Mouse (Mus musculus) forebrain, postnatal 0 days (tissue): ENCODE measurements around the gene Anks1. TPM values are rescaled to one million over a fixed set of nuclear protein-coding genes. Genes with fewer than 3 reads are reported as not detected.

Experiments used
- ATAC-seq: fragments of 200-750 bp; cut with Nextera tagmentation; 2 replicates; pipeline ENCODE4 v1.8.0; 2017; ENCODE audit warnings: mild to moderate bottlenecking, moderate library complexity
- DNase-seq: peaks from one replicate; pipeline ENCODE4 v3.0.0-alpha.2; 2015
- H3K27ac ChIP-seq: fragments of 300-500 bp; sonication (generic); 2 replicates; pipeline ENCODE4 v1.5.1; 2014; ENCODE audit warnings: low read depth, mild to moderate bottlenecking, antibody characterized with exemption, low read length, moderate library complexity, mixed read lengths
- H3K27me3 ChIP-seq: fragments of 300-500 bp; sonication (generic); 2 replicates; pipeline ENCODE4 v1.6.1; 2014; ENCODE audit warnings: mild to moderate bottlenecking, low read length, mixed read lengths; ENCODE audit not compliant: insufficient read depth
- H3K36me3 ChIP-seq: fragments of 300-500 bp; sonication (generic); 2 replicates; pipeline ENCODE4 v1.6.1; 2014; ENCODE audit warnings: mild to moderate bottlenecking, moderate library complexity; ENCODE audit not compliant: insufficient read depth
- H3K4me1 ChIP-seq: fragments of 300-500 bp; sonication (generic); 2 replicates; pipeline ENCODE4 v1.6.1; 2014; ENCODE audit warnings: antibody characterized with exemption; ENCODE audit not compliant: insufficient read depth
- H3K4me2 ChIP-seq: fragments of 300-500 bp; sonication (generic); 2 replicates; pipeline ENCODE4 v1.6.1; 2014; ENCODE audit warnings: low read depth, mild to moderate bottlenecking, moderate library complexity
- H3K4me3 ChIP-seq: fragments of 300-500 bp; sonication (generic); 2 replicates; pipeline ENCODE4 v1.5.1; 2014; ENCODE audit warnings: low read depth, low read length, mixed read lengths
- H3K9ac ChIP-seq: fragments of 300-500 bp; sonication (generic); 2 replicates; pipeline ENCODE4 v1.6.1; 2014; ENCODE audit warnings: mild to moderate bottlenecking
- H3K9me3 ChIP-seq: fragments of 300-500 bp; sonication (generic); 2 replicates; pipeline ENCODE4 v1.6.1; 2016; ENCODE audit warnings: low read length
- CTCF ChIP-seq: sonication (generic); IDR thresholded peaks from 2 replicates; pipeline ENCODE4 v1.5.1; 2016; ENCODE audit warnings: antibody characterized with exemption, control low read depth, low read depth
- WGBS: fragments of 180-500 bp; shearing (Covaris S2); extraction: QIAGEN DNeasy Blood & Tissue Kit; methylation state at CpG from one replicate; pipeline ENCODE4 v1.1.7; 2014; 5-methylcytosine and 5-hydroxymethylcytosine counted together
- polyA plus RNA-seq: library from polyadenylated mRNA; unstranded; fragments of >200 nt; fragmentation: Nextera tagmentation; extraction: Ambion mirVana; gene quantifications from 2 replicates; pipeline ENCODE4 v1.2.1, GENCODE M21; 2015
- total RNA-seq: library from RNA; depleted of rRNA; stranded (reverse); fragments of >200 nt; gene quantifications from 2 replicates; pipeline ENCODE4 v1.2.3, GENCODE M21; 2014

The Anks1 gene
- total and polyA plus RNA-seq, 2 experiments from 2014 or later, result 21.1 to 67.4 TPM

- WGBS, result 25% methylated on average over 5 of the region's 5 CpGs
- no peak for TF ChIP-seq CTCF
- ATAC-seq (no peak), DNase-seq (no peak)
- H3K4me2 ChIP-seq, result no peak overlapping the region
- no peaks in the 10 kb centered on the region for H3K9me3 ChIP-seq
- H3K27me3 ChIP-seq, result no peaks in the 10 kb centered on the region
- H3K9ac ChIP-seq, result no peak overlapping the region
- no peak overlapping the region for H3K4me3 ChIP-seq
- H3K36me3 ChIP-seq, result no peaks in the 10 kb centered on the region
- no peak overlapping the region for H3K27ac ChIP-seq
- H3K4me1 ChIP-seq, result no peaks in the 10 kb centered on the region
These were observed 178.3 kb downstream of the Anks1 start for GRCm38 (mm10) chr17:28087430-28087829.

- no peak overlapping the region for H3K4me3 ChIP-seq
- H3K4me1 ChIP-seq, result no peaks in the 10 kb centered on the region
- no peaks in the 10 kb centered on the region for H3K27me3 ChIP-seq
- H3K36me3 ChIP-seq, result no peaks in the 10 kb centered on the region
- ATAC-seq (no peak), DNase-seq (no peak)
- no peaks in the 10 kb centered on the region for H3K9me3 ChIP-seq
- no peak overlapping the region for H3K4me2 ChIP-seq
- 85% methylated on average over 6 of the region's 6 CpGs for WGBS
- H3K9ac ChIP-seq, result no peak overlapping the region
- no peak overlapping the region for H3K27ac ChIP-seq
- no peak for TF ChIP-seq CTCF
These were observed 179.6 kb downstream of the Anks1 start for GRCm38 (mm10) chr17:28088718-28089117.

GRCm38 (mm10) chr17:28092297-28092696 lies 183.2 kb downstream of the Anks1 start:
- ATAC-seq, result no peak
- H3K4me2 ChIP-seq, result no peak overlapping the region
- WGBS, result 88% methylated on average over 2 of the region's 2 CpGs

GRCm38 (mm10) chr17:28093837-28094236 lies 184.7 kb downstream of the Anks1 start:
- Histone ChIP-seq H3K4me3 (no peak overlapping the region), H3K27ac (no peak overlapping the region), H3K9ac (no peak overlapping the region), H3K36me3 (no peaks in the 10 kb centered on the region), H3K9me3 (no peaks in the 10 kb centered on the region), H3K4me1 (no peaks in the 10 kb centered on the region), H3K27me3 (no peaks in the 10 kb centered on the region), H3K4me2 (no peak overlapping the region)
- ATAC-seq (no peak), DNase-seq (no peak)
- peak; percentile 29; the same call in 1 of the 2 replicates for TF ChIP-seq CTCF
- WGBS, result 73% methylated on average over 3 of the region's 3 CpGs

More at GRCm38 (mm10) chr17:28092297-28092696, 183.2 kb downstream of the Anks1 start:
- Histone ChIP-seq H3K27ac (no peak overlapping the region), H3K9me3 (no peaks in the 10 kb centered on the region), H3K4me3 (no peak overlapping the region), H3K27me3 (no peaks in the 10 kb centered on the region), H3K9ac (no peak overlapping the region), H3K4me1 (no peaks in the 10 kb centered on the region), H3K36me3 (no peaks in the 10 kb centered on the region)
- no peak for DNase-seq
- TF ChIP-seq CTCF, result peak; percentile 35; the same call in 1 of the 2 replicates

GRCm38 (mm10) chr17:28096418-28096817 lies 187.3 kb downstream of the Anks1 start:
- DNase-seq (no peak), ATAC-seq (no peak)
- no peak overlapping the region for H3K27ac ChIP-seq
- H3K4me2 ChIP-seq, result no peak overlapping the region
- H3K36me3 ChIP-seq, result no peaks in the 10 kb centered on the region
- H3K9me3 ChIP-seq, result no peaks in the 10 kb centered on the region
- H3K9ac ChIP-seq, result no peak overlapping the region
- H3K27me3 ChIP-seq, result no peaks in the 10 kb centered on the region
- no peaks in the 10 kb centered on the region for H3K4me1 ChIP-seq
- no peak for TF ChIP-seq CTCF
- H3K4me3 ChIP-seq, result no peak overlapping the region
- 76% methylated on average over 10 of the region's 10 CpGs for WGBS

GRCm38 (mm10) chr17:28097308-28097707 lies 188.2 kb downstream of the Anks1 start:
- no peak overlapping the region for H3K9ac ChIP-seq
- ATAC-seq (no peak), DNase-seq (no peak)
- no peak overlapping the region for H3K4me3 ChIP-seq
- no peaks in the 10 kb centered on the region for H3K9me3 ChIP-seq
- H3K27me3 ChIP-seq, result no peaks in the 10 kb centered on the region
- 90% methylated on average over 13 of the region's 13 CpGs for WGBS
- TF ChIP-seq CTCF, result no peak
- no peaks in the 10 kb centered on the region for H3K36me3 ChIP-seq
- no peak overlapping the region for H3K4me2 ChIP-seq
- no peak overlapping the region for H3K27ac ChIP-seq
- no peaks in the 10 kb centered on the region for H3K4me1 ChIP-seq

GRCm38 (mm10) chr17:28099086-28099485 lies 190.0 kb downstream of the Anks1 start:
- TF ChIP-seq CTCF, result no peak
- H3K9me3 ChIP-seq, result no peaks in the 10 kb centered on the region
- no peaks in the 10 kb centered on the region for H3K36me3 ChIP-seq
- no peak overlapping the region for H3K27ac ChIP-seq
- H3K27me3 ChIP-seq, result no peaks in the 10 kb centered on the region
- H3K4me1 ChIP-seq, result no peaks in the 10 kb centered on the region
- no peak overlapping the region for H3K4me2 ChIP-seq
- ATAC-seq (no peak), DNase-seq (no peak)
- WGBS, result 51% methylated on average over 3 of the region's 3 CpGs
- no peak overlapping the region for H3K9ac ChIP-seq
- no peak overlapping the region for H3K4me3 ChIP-seq
